Mouse (Mus musculus) G1E-ER4 (cell line): ENCODE data around the gene Armh4. TPM values are rescaled to one million over a fixed set of nuclear protein-coding genes. Genes with fewer than 3 reads are reported as not detected.

Source experiments
- GATA1 ChIP-seq: IDR thresholded peaks from one replicate; pipeline ENCODE4 v1.8.0; 2012; ENCODE audit warnings: low read length, inconsistent platforms
- polyA plus RNA-seq: library from polyadenylated mRNA; stranded (reverse); fragments of >175 nt; gene quantifications from 2 replicates; pipeline ENCODE4 v1.2.3, GENCODE M21; 2012

Armh4 gene
- polyA plus RNA-seq, 1 experiment: not detected

DNA sequence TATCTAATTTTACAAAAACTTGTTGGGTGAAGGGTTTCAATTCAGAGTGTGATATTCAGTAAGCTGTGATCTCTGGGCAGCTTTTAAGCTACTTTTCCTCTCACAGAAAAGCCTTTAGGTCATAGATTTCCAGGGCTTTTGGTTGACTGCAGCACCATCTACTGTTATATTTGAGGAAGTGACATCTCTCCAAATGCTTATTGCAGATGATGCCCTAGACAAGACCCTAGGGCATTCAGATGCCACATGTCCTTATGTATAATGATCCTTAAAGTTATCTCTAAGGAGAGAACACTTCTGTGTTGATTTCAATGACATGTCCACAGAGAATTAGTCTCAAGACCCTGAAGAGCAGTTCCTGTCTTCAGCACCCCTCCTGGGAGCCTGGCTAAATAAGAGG, 49.2 kb downstream of the Armh4 start:
- TF ChIP-seq GATA1: no peak

DNA sequence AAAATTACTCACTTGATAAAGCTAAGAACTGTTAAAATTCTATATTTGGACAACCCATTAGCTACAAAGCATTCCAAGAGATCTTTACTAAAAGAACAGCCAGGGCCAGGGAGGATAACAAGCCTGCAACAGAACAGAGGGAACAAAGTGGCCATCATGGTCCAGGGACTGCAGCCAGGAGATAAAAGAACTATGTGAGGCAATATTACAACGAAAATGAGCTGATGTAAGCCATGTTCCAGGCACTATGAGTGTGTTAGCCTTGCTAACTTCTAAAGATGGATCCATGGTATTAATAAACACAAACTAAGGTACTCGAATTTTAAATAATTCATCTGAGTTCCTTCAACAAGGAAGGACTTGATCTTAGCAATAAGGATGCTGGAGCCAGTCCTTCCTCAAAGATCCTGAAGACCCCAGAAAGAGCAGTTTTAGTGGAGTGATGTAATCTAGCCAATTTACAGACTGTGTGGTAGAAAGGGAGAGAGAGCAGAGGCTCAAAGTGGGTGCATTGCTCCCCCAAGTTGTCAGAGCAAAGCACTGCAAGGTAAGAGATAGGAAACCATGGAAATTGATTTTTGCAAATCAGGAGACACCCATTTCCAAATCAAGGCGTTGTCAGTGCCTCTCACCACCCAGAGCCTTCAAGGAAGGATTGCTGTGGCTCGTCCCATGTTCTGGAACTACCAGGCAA, 59.7 kb downstream of the Armh4 start:
- no peak for TF ChIP-seq GATA1

GRCm38 (mm10) chr14:49722782-49723181, 60.4 kb downstream of the Armh4 start:
- TF ChIP-seq GATA1: no peak

GRCm38 (mm10) chr14:49721281-49721680, 61.9 kb downstream of the Armh4 start:
- TF ChIP-seq GATA1: no peak

DNA sequence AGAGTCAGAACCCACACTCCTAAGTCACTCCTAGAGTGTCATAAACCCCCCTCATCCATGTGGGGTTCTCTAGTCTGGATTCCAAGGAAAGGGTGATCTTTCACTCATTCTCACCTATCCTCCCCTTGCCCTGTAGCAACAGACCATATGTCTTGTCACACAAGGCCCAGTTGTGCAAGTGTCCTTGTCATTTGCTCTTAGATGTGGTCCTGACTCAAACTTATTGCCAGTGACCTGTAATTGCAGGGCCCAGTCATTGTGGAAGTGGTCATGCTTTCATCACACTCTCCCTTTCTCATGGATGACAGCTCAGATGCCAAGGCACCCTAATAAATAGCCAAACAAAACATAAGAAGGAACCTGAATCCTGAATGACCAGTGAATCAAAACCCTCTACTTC, 63.5 kb downstream of the Armh4 start:
- no peak for TF ChIP-seq GATA1

GRCm38 (mm10) chr14:49711016-49711415, 72.2 kb downstream of the Armh4 start:
- TF ChIP-seq GATA1: no peak

- no peak for TF ChIP-seq GATA1
Measured at GRCm38 (mm10) chr14:49703432-49704200, 79.6 kb downstream of the Armh4 start.

DNA sequence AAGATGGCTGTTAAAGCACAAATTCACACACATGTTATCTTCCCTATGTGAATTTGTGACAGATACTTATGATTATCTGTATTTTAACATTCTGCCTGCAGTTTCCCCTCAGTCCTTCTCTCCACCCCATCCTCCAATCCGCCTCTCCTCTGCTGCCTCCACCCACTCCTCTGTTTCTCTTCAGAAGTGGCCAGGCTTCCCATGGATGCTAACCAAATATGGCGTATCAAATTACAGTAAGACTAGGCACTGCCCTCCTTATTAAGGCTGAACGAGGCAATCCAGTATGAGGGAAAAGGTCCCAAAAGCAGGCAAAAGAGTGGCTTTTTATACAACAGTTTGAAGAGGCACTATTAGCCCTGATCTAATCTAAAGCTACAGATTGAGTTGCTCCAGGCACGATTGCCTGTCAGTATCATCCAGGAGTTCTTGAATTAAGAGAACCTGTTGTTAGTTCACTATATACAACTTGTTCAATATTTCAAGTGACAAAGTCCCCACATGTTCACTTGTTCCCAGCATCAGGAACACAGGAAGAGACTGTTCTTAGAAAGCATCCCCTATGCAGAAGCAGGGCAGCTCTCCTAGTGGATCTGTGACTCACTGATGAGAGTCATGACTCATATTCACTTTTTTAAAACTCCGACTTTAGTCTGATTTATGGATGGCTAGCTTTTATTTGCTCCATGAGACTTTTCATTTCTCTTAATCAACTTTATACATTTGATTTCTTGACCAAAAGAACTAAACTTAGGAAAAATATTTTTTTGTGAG, 103.5 kb downstream of the Armh4 start:
- no peak for TF ChIP-seq GATA1

GRCm38 (mm10) chr14:49676580-49676979, 106.6 kb downstream of the Armh4 start:
- TF ChIP-seq GATA1: no peak

GRCm38 (mm10) chr14:49660444-49660843, 122.7 kb downstream of the Armh4 start:
- no peak for TF ChIP-seq GATA1

GRCm38 (mm10) chr14:49649191-49649590, 134.0 kb downstream of the Armh4 start:
- no peak for TF ChIP-seq GATA1

DNA sequence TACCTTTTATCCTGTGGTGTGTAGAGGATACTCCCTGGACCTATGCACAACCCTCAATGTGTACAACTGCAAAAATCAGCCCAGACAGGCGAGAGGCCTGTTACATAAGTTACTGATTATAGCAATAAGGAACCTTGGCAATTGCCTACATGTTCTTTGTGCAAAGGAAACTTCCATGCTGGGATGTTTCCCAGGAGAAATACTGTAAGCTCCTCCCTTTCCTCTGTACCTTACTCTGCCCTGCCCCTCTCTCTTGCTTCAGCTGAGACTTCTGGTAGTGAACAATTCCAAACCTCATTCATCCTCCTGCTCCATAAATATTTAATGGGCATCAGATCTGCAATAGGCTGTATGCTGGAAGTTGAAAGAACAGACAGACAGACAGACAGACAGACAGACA, 145.8 kb downstream of the Armh4 start:
- no peak for TF ChIP-seq GATA1

GRCm38 (mm10) chr14:49626055-49626454, 157.1 kb downstream of the Armh4 start:
- TF ChIP-seq GATA1: no peak

Other genes starting within 250 kb of the Armh4 start
- not detected in 2 replicates for gene Olfr722, start 118.6 kb upstream of the Armh4 start, polyA plus RNA-seq
- gene Olfr723, start 148.4 kb upstream of the Armh4 start, polyA plus RNA-seq: not detected in 2 replicates
- not detected in 2 replicates for gene Olfr724, start 179.9 kb upstream of the Armh4 start, polyA plus RNA-seq